Mouse (Mus musculus) embryonic facial prominence, embryonic 14.5 days (tissue): ENCODE results near the gene Cdc42ep1. TPM values are rescaled to one million over a fixed set of nuclear protein-coding genes. Genes with fewer than 3 reads are reported as not detected.
A peak's percentile ranks its signal among the peaks of the same experiment; 100 is the strongest.

ENCODE experiments used
- ATAC-seq: fragments of 200-750 bp; cut with Nextera tagmentation; 2 replicates; pipeline ENCODE4 v1.8.0; 2017; ENCODE audit warnings: low read depth, moderate number of reproducible peaks, moderate TSS enrichment
- DNase-seq: peaks from one replicate; pipeline ENCODE4 v3.0.0-alpha.2; 2015; ENCODE audit warnings: low spot score
- H3K27ac ChIP-seq: fragments of 300-500 bp; sonication (generic); replicated peaks from 2 replicates; pipeline ENCODE4 v1.5.1; 2014; ENCODE audit warnings: low read depth, mild to moderate bottlenecking, low read length, moderate library complexity
- H3K27me3 ChIP-seq: fragments of 300-500 bp; sonication (generic); replicated peaks from 2 replicates; pipeline ENCODE4 v1.6.1; 2014; ENCODE audit warnings: low read length; ENCODE audit not compliant: control insufficient read depth, insufficient read depth
- H3K36me3 ChIP-seq: fragments of 300-500 bp; sonication (generic); 2 replicates; pipeline ENCODE4 v1.6.1; 2014; ENCODE audit warnings: low read length, mixed read lengths; ENCODE audit not compliant: control insufficient read depth, insufficient read depth
- H3K4me1 ChIP-seq: fragments of 300-500 bp; sonication (generic); 2 replicates; pipeline ENCODE4 v1.6.1; 2014; ENCODE audit warnings: antibody characterized with exemption, low read length; ENCODE audit not compliant: control insufficient read depth, insufficient read depth
- H3K4me2 ChIP-seq: fragments of 300-500 bp; sonication (generic); 2 replicates; pipeline ENCODE4 v1.6.1; 2014; ENCODE audit warnings: low read depth, mild to moderate bottlenecking, low read length, moderate library complexity, mixed read lengths
- H3K4me3 ChIP-seq: fragments of 300-500 bp; sonication (generic); 2 replicates; pipeline ENCODE4 v1.5.1; 2014; ENCODE audit warnings: low read depth, mild to moderate bottlenecking, low read length
- H3K9ac ChIP-seq: fragments of 300-500 bp; sonication (generic); 2 replicates; pipeline ENCODE4 v1.6.1; 2014; ENCODE audit warnings: low read depth, mild to moderate bottlenecking, low read length, moderate library complexity, mixed read lengths
- H3K9me3 ChIP-seq: fragments of 300-500 bp; sonication (generic); 2 replicates; pipeline ENCODE4 v1.6.1; 2016; ENCODE audit warnings: low read length; ENCODE audit not compliant: control insufficient read depth
- WGBS: fragments of 180-500 bp; shearing (Covaris S2); extraction: QIAGEN DNeasy Blood & Tissue Kit; methylation state at CpG from one replicate; pipeline ENCODE4 v1.1.7; 2014; 5-methylcytosine and 5-hydroxymethylcytosine counted together
- polyA plus RNA-seq: library from polyadenylated mRNA; unstranded; fragments of >200 nt; fragmentation: Nextera tagmentation; extraction: Ambion mirVana; gene quantifications from 2 replicates; pipeline ENCODE4 v1.2.1, GENCODE M21; 2014

The Cdc42ep1 gene
- polyA plus RNA-seq, 1 experiment from 2014 or later, result 36.1 TPM

GRCm38 (mm10) chr15:78803499-78803900 is 38.9 kb upstream of the Cdc42ep1 start:
- Histone ChIP-seq H3K4me1 (no peaks in the 10 kb centered on the region; the same call in 1 of the 2 replicates), H3K27ac (no peak overlapping the region), H3K36me3 (no peaks in the 10 kb centered on the region), H3K4me2 (peak overlapping the region; percentile 97; the same call in 1 of the 2 replicates), H3K9ac (no peak overlapping the region), H3K9me3 (no peaks in the 10 kb centered on the region), H3K4me3 (peak overlapping the region; percentile 63), H3K27me3 (peaks cover 39% of the 10 kb centered on the region)
- DNase-seq (no peak), ATAC-seq (no peak)
- WGBS, result 11% methylated on average over 8 of the region's 8 CpGs

- no peak for ATAC-seq
- H3K27me3 ChIP-seq, result peaks cover 39% of the 10 kb centered on the region
- no peak overlapping the region for H3K4me2 ChIP-seq
- no peaks in the 10 kb centered on the region; the same call in 1 of the 2 replicates for H3K4me1 ChIP-seq
- 10% methylated on average over 6 of the region's 6 CpGs for WGBS
- H3K27ac ChIP-seq, result no peak overlapping the region
- DNase-seq, result no peak
- H3K4me3 ChIP-seq, result no peak overlapping the region
- no peaks in the 10 kb centered on the region for H3K9me3 ChIP-seq
- H3K36me3 ChIP-seq, result no peaks in the 10 kb centered on the region
- H3K9ac ChIP-seq, result no peak overlapping the region
These were observed 38.1 kb upstream of the Cdc42ep1 start for GRCm38 (mm10) chr15:78804326-78804725.

GRCm38 (mm10) chr15:78805351-78805750 is 37.1 kb upstream of the Cdc42ep1 start:
- no peaks in the 10 kb centered on the region for H3K9me3 ChIP-seq
- WGBS, result 76% methylated on average over 2 of the region's 2 CpGs

GRCm38 (mm10) chr15:78806614-78807013 is 35.8 kb upstream of the Cdc42ep1 start:
- Histone ChIP-seq H3K9me3 (no peaks in the 10 kb centered on the region), H3K27ac (no peak overlapping the region), H3K4me1 (no peaks in the 10 kb centered on the region; the same call in 1 of the 2 replicates), H3K36me3 (no peaks in the 10 kb centered on the region), H3K27me3 (peaks cover 28% of the 10 kb centered on the region), H3K9ac (no peak overlapping the region), H3K4me3 (no peak overlapping the region), H3K4me2 (no peak overlapping the region)
- no peak for DNase-seq
- 25% methylated on average over 2 of the region's 2 CpGs for WGBS
- no peak for ATAC-seq

More at GRCm38 (mm10) chr15:78805351-78805750, 37.1 kb upstream of the Cdc42ep1 start:
- no peak overlapping the region for H3K9ac ChIP-seq
- H3K4me3 ChIP-seq, result no peak overlapping the region
- ATAC-seq (no peak), DNase-seq (no peak)
- H3K27me3 ChIP-seq, result peaks cover 39% of the 10 kb centered on the region
- H3K4me2 ChIP-seq, result no peak overlapping the region
- no peak overlapping the region for H3K27ac ChIP-seq
- no peaks in the 10 kb centered on the region for H3K36me3 ChIP-seq
- no peaks in the 10 kb centered on the region; the same call in 1 of the 2 replicates for H3K4me1 ChIP-seq

GRCm38 (mm10) chr15:78807141-78807540 is 35.3 kb upstream of the Cdc42ep1 start:
- H3K36me3 ChIP-seq, result no peaks in the 10 kb centered on the region
- H3K27me3 ChIP-seq, result peaks cover 22% of the 10 kb centered on the region

GRCm38 (mm10) chr15:78808980-78809379 is 33.4 kb upstream of the Cdc42ep1 start:
- peaks cover 5% of the 10 kb centered on the region; the same call in 1 of the 2 replicates for H3K27me3 ChIP-seq
- ATAC-seq, result no peak
- H3K4me1 ChIP-seq, result no peaks in the 10 kb centered on the region; the same call in 1 of the 2 replicates
- no peak overlapping the region for H3K27ac ChIP-seq
- H3K4me3 ChIP-seq, result no peak overlapping the region
- no peak overlapping the region for H3K9ac ChIP-seq
- no peaks in the 10 kb centered on the region for H3K9me3 ChIP-seq
- no peak overlapping the region for H3K4me2 ChIP-seq
- WGBS, result 67% methylated on average over 2 of the region's 2 CpGs
- H3K36me3 ChIP-seq, result no peaks in the 10 kb centered on the region
- no peak for DNase-seq

More at GRCm38 (mm10) chr15:78807141-78807540, 35.3 kb upstream of the Cdc42ep1 start:
- H3K4me3 ChIP-seq, result no peak overlapping the region
- H3K4me2 ChIP-seq, result no peak overlapping the region
- H3K27ac ChIP-seq, result no peak overlapping the region
- DNase-seq (no peak), ATAC-seq (no peak)
- no peak overlapping the region for H3K9ac ChIP-seq
- no peaks in the 10 kb centered on the region for H3K9me3 ChIP-seq
- 71% methylated on average over 3 of the region's 3 CpGs for WGBS
- no peaks in the 10 kb centered on the region; the same call in 1 of the 2 replicates for H3K4me1 ChIP-seq

- DNase-seq (no peak), ATAC-seq (no peak)
- no peaks in the 10 kb centered on the region for H3K9me3 ChIP-seq
- H3K4me2 ChIP-seq, result no peak overlapping the region
- H3K4me3 ChIP-seq, result no peak overlapping the region
- no peaks in the 10 kb centered on the region for H3K36me3 ChIP-seq
- no peaks in the 10 kb centered on the region; the same call in 1 of the 2 replicates for H3K4me1 ChIP-seq
- 0 out of 2 replicates have a peak, but pooled peaks cover 3% of the 10 kb centered on the region for H3K27me3 ChIP-seq
- no peak overlapping the region for H3K27ac ChIP-seq
- WGBS, result 43% methylated on average over 9 of the region's 9 CpGs
- no peak overlapping the region for H3K9ac ChIP-seq
These were observed 32.7 kb upstream of the Cdc42ep1 start for GRCm38 (mm10) chr15:78809739-78810138.

- ATAC-seq (0 out of 2 replicates have a peak, but pooled peaks have one; percentile 22), DNase-seq (no peak)
- no peak overlapping the region for H3K4me2 ChIP-seq
- H3K36me3 ChIP-seq, result no peaks in the 10 kb centered on the region
- H3K4me3 ChIP-seq, result no peak overlapping the region
- whole genome bisulfite sequencing, result 72% methylated on average over 8 of the region's 9 CpGs
- no peaks in the 10 kb centered on the region; the same call in 1 of the 2 replicates for H3K4me1 ChIP-seq
- no peaks in the 10 kb centered on the region for H3K9me3 ChIP-seq
- H3K27ac ChIP-seq, result no peak overlapping the region
- no peaks in the 10 kb centered on the region for H3K27me3 ChIP-seq
- H3K9ac ChIP-seq, result no peak overlapping the region
These were observed 32.3 kb upstream of the Cdc42ep1 start for GRCm38 (mm10) chr15:78810146-78810545.

GRCm38 (mm10) chr15:78813603-78814002 is 28.8 kb upstream of the Cdc42ep1 start:
- no peak overlapping the region for H3K9ac ChIP-seq
- DNase-seq (no peak), ATAC-seq (no peak)
- WGBS, result 88% methylated on average over 4 of the region's 4 CpGs
- no peaks in the 10 kb centered on the region for H3K36me3 ChIP-seq
- no peak overlapping the region for H3K4me3 ChIP-seq
- no peaks in the 10 kb centered on the region; the same call in 1 of the 2 replicates for H3K4me1 ChIP-seq
- H3K4me2 ChIP-seq, result no peak overlapping the region
- H3K9me3 ChIP-seq, result no peaks in the 10 kb centered on the region
- H3K27me3 ChIP-seq, result no peaks in the 10 kb centered on the region
- H3K27ac ChIP-seq, result no peak overlapping the region
